Mouse (Mus musculus) hindbrain, embryonic 15.5 days (tissue): ENCODE measurements around the gene Psmd9. TPM values are rescaled to one million over a fixed set of nuclear protein-coding genes. Genes with fewer than 3 reads are reported as not detected.

Experiments
- ATAC-seq: fragments of 200-750 bp; cut with Nextera tagmentation; 2 replicates; pipeline ENCODE4 v1.8.0; 2017; ENCODE audit warnings: low read depth, moderate number of reproducible peaks, moderate TSS enrichment; ENCODE audit not compliant: low FRiP score
- H3K27ac ChIP-seq: fragments of 300-500 bp; sonication (generic); replicated peaks from 2 replicates; pipeline ENCODE4 v1.5.1; 2015; ENCODE audit warnings: mild to moderate bottlenecking, inconsistent platforms
- H3K27me3 ChIP-seq: fragments of 300-500 bp; sonication (generic); 2 replicates; pipeline ENCODE4 v1.6.1; 2015; ENCODE audit warnings: control low read depth, inconsistent platforms
- H3K36me3 ChIP-seq: fragments of 300-500 bp; sonication (generic); 2 replicates; pipeline ENCODE4 v1.6.1; 2015; ENCODE audit warnings: control low read depth, inconsistent platforms
- H3K4me1 ChIP-seq: fragments of 300-500 bp; sonication (generic); replicated peaks from 2 replicates; pipeline ENCODE4 v1.6.1; 2015; ENCODE audit warnings: control low read depth, inconsistent platforms
- H3K4me2 ChIP-seq: fragments of 300-500 bp; sonication (generic); 2 replicates; pipeline ENCODE4 v1.6.1; 2015; ENCODE audit warnings: moderate library complexity, mild to moderate bottlenecking, inconsistent platforms
- H3K4me3 ChIP-seq: fragments of 300-500 bp; sonication (generic); 2 replicates; pipeline ENCODE4 v1.5.1; 2015; ENCODE audit warnings: mild to moderate bottlenecking, inconsistent platforms
- H3K9ac ChIP-seq: fragments of 300-500 bp; sonication (generic); 2 replicates; pipeline ENCODE4 v1.6.1; 2015; ENCODE audit warnings: inconsistent platforms
- H3K9me3 ChIP-seq: fragments of 300-500 bp; sonication (generic); 2 replicates; pipeline ENCODE4 v1.6.1; 2016; ENCODE audit warnings: control low read depth, inconsistent platforms
- WGBS: fragments of 180-500 bp; shearing (Covaris S2); methylation state at CpG from one replicate; pipeline ENCODE4 v1.1.7; 2015; 5-methylcytosine and 5-hydroxymethylcytosine counted together
- polyA plus RNA-seq: library from polyadenylated mRNA; unstranded; fragments of >200 nt; fragmentation: Nextera tagmentation; extraction: Ambion mirVana; gene quantifications from 2 replicates; pipeline ENCODE4 v1.2.1, GENCODE M21; 2015

Psmd9 gene
- polyA plus RNA-seq, 1 experiment from 2014 or later = 75.7 TPM

DNA sequence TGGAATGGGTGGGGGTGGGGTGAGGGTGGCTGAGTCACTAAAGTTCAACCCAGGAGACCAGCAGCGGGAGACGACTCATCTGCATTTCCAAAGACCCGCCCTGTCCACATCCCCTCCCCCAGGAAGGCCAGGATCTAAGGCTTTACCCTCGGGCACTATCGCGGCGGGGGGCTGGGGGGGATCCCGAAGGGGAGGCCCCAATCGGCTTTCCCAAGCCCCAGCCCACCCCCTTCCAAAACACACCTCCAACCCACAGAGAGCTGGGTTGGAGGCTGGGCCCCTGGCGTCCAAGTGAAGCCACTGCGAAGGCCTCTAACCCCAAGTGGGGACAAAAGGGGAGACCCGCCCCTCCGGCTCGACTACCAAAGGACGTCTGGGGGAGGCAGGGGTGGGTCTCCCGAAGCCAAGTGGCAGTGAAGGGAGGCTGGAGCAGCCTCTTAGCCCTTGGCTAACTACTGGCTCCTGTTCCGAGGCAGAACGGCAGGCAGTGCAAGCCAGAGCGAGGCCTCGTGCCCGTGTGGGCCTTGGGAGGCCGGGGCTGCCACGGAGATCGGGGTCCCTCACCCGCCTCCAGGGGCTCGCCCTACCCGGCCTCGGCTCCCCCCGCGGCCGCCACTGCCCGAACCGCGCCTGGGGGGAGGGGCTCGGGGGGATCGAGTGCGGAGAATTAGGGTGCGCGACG lies 30.8 kb upstream of the Psmd9 start:
- H3K9me3 ChIP-seq = no peaks in the 10 kb centered on the region
- no peaks in the 10 kb centered on the region for H3K36me3 ChIP-seq
- peak overlapping the region; percentile 99 for H3K4me2 ChIP-seq
- peak overlapping the region; percentile 94 for H3K4me3 ChIP-seq
- H3K27me3 ChIP-seq = no peaks in the 10 kb centered on the region
- H3K27ac ChIP-seq = peak overlapping the region; percentile 100
- WGBS = under 1% methylated on average over 38 of the region's 40 CpGs
- H3K9ac ChIP-seq = peak overlapping the region; percentile 100
- ATAC-seq = no peak; the same call in 1 of the 2 replicates
- peaks cover 51% of the 10 kb centered on the region for H3K4me1 ChIP-seq

DNA sequence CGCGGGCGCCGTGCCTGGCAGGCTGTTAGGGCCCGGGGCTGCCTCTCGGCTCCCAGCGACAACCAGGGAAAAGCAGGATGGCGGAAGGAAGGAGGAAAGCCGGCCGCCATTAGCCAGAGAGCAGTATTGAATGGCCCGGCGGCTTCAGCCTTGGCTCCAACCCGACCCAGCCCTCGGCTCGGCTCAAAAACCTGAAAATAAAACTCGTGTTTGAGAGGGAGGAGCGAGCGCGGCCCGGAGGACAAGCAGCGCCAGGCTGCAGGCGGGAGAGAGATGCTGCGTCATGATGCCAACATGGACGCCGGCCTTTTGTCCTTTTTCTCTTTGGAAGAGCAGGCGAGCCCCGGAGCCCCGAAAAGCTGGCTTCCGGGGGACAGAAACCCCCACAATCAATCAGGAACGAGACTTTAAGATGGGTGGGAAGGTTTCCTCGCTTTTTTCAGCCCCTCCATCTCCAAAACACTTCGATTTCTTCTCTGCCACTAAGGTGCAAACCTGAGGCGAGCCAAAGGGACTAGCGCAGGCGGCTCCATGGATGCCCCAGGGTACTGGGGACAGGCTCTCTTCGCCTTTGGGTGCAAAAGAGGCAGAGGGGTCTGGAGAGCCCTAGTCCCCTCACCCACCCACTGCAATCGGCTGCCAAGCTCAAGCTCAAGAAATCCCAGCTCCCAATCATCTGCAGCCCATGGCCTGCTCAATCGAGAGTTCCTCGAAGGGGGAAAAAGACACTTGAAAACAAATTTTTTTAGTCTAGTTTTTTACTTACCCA lies 30.1 kb upstream of the Psmd9 start:
- ATAC-seq = 0 out of 2 replicates have a peak, but pooled peaks have one; percentile 1
- Histone ChIP-seq H3K4me3 (peak overlapping the region; percentile 94), H3K9ac (peak overlapping the region; percentile 100), H3K9me3 (no peaks in the 10 kb centered on the region), H3K27me3 (no peaks in the 10 kb centered on the region), H3K4me1 (peaks cover 49% of the 10 kb centered on the region), H3K4me2 (peak overlapping the region; percentile 99), H3K36me3 (no peaks in the 10 kb centered on the region), H3K27ac (peak overlapping the region; percentile 100)
- WGBS = under 1% methylated on average over 39 of the region's 39 CpGs

DNA sequence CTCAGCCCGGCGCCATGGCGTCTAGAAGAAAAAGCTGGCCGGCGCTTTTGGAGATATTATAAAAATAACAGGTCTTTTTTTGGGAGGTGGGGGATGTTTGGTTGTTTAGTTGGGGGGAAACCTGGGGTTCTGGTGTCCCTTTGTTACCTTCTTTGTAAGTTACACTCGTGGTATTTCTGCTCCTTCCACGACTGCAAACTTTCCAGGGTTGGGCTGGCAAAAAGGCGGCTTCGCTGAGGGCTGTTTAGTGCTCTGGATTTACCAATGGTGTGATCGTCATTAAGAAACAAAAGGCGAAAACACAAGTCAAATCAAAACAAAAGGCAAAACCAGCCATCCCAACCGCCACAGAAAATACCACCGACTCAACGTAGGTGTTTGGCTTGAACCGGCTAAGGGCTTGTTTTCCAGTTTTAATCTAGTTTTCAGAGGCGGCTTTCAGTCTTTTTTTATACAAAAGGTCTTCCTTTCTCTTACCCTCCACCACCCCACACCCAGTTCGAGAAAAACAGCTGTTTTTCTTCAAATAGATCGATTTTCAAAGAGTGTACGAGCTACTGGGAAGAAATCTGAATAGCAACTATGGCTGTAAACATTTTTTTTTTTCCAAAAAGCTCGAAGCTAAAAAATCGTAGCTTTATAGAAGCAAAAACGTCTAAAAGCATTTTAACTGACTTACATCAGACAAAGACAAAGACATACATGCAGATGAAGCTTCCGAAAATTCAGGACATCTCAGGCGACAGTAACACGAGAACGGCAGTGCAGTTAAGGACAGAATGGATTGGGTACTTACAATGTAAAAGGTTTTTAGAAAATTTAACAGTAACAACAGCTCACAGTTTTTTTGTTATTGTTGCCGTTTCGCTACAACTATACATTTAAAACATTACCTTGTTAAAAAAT lies 29.2 kb upstream of the Psmd9 start:
- ATAC-seq = no peak
- Histone ChIP-seq H3K9ac (peak overlapping the region; percentile 100), H3K4me3 (peak overlapping the region; percentile 94), H3K27ac (peak overlapping the region; percentile 100), H3K9me3 (no peaks in the 10 kb centered on the region), H3K4me2 (peak overlapping the region; percentile 99), H3K4me1 (peaks cover 49% of the 10 kb centered on the region), H3K36me3 (no peaks in the 10 kb centered on the region), H3K27me3 (no peaks in the 10 kb centered on the region)
- under 1% methylated on average over 28 of the region's 28 CpGs for WGBS

DNA sequence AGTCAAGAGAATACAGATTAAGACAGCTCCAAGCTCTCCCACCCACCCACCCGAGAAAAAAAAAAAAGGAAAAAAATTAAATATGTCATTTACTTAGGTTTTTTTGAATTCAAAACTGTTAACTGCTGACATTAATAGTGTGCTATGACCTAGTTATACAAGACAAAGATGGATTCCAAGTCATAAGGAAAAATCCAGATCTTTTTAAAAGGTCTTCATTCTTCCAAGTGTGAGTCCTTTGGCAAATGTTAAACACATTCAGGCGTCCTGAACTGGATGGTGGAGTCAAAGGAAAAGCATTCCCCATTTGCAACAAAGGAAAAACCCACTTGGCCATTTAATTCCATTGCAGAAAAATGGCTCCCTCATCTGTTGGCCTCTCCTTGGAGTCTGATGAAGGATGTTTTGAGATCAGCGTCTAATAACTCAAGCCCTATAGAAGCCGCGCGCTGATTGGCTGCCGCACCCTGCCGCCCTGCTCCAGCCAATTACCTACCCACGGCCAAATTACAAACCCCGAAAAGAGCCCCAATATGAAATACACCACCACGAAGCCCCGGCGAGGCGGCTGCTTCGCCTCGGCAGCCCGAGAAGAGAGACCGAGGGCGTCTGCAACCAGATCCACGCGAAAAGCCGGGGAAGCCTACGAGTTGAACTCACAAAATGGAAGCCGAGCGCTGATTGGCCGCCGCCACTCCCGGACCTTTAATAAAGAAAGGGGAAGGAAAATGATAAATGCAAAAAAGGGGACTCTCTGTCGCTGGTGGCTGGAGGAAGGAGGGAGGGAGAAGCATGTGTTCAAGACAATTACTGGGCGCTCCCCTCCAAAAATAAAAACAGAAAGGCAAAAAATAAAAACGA lies 28.3 kb upstream of the Psmd9 start:
- Histone ChIP-seq H3K27me3 (no peaks in the 10 kb centered on the region), H3K9ac (peak overlapping the region; percentile 100), H3K9me3 (no peaks in the 10 kb centered on the region), H3K27ac (peak overlapping the region; percentile 100), H3K4me3 (peak overlapping the region; percentile 94), H3K36me3 (no peaks in the 10 kb centered on the region), H3K4me2 (peak overlapping the region; percentile 99), H3K4me1 (peaks cover 49% of the 10 kb centered on the region)
- peak; percentile 73 for ATAC-seq
- under 1% methylated on average over 31 of the region's 31 CpGs for WGBS

DNA sequence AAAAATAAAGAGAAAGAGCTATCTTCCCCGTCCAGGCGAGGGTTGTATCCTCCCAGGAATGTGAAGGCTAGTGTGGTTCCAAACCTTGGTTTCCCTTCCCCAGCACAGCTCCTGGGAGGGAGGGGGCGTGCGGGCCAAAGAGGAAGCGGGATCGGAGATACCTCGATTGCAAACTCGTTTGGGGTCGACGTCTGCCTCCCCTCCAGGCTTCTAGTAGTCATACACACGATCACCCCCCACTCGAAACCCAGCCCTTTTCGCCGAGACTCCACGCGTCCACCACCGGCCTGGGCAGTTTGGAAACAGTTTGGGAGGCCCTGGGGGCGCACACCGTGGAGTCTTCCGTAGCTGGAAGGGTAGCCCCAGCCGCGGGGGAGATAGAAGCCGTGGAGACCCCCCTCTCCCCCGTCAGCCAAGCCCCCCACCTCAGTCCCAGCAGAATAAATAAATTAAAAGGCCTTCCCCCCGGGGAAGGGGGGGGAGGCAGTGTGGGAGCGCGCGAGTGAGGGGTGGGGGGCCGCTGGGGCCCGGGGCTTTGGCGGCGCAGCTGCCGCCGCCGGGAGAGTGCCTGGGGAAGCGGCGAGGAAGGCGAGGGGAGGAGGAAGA lies 27.6 kb upstream of the Psmd9 start:
- peak; percentile 5; the same call in 1 of the 2 replicates for ATAC-seq
- H3K4me2 ChIP-seq = peak overlapping the region; percentile 99

DNA sequence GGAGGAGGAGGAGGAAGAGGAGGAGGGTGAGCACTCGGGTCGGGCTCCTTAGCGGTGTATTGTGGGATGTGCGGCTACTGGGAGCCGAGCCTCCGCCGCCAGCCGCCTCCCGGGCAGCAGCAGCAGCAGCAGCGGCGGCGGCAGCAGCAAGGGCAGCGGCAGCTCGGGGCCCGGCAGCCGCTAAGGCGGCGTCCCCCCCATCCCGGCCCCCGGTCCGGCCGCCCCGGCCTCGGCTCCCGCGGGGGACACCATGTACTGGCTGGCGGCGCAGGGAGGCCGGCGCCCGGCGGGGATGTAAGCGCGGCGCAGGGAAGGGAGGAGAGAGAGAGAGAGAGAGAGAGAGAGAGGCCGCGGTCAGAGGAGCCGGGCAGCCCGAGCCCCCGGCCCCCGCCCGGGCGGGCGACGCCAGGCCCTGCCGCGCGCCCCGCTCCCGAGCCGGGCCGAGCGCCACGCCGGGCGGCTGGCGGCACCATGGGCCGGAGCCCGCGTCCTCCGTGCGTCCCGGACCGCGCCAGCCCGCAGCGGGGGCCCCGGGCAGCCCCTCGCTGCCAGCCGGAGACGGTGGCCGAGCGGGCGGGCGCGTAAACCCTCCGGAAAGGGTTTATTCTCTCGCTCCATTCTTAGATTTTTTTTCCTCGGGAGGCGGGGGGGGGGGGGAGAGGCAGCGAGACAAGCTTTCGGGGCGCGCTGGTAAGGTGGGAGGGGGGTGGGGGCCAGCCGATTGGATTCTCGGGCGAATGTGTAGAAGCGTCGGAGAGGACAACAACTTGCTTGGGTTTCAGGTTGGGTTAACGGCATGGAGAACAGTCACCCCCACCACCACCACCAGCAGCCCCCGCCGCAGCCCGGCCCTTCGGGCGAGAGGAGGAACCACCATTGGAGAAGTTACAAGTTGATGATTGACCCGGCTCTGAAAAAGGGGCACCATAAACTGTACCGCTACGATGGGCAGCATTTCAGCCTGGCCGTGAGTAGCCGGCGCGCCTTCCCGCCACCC lies 26.8 kb upstream of the Psmd9 start, which contains the start of gene Setd1b:
Gene Setd1b, plus strand, starts transcription at position 33 of the 997 bp plus-strand sequence.
- H3K27me3 ChIP-seq = no peaks in the 10 kb centered on the region
- peak; percentile 12; the same call in 1 of the 2 replicates for ATAC-seq
- no peaks in the 10 kb centered on the region for H3K9me3 ChIP-seq
- H3K4me2 ChIP-seq = peak within 1 kb of the TSS; percentile 99
- H3K36me3 ChIP-seq = peaks cover 9% of the 10 kb centered on the region; the same call in 1 of the 2 replicates
- peaks cover 43% of the 10 kb centered on the region for H3K4me1 ChIP-seq
- peak within 1 kb of the TSS; percentile 94 for H3K4me3 ChIP-seq
- peak within 1 kb of the TSS; percentile 100 for H3K9ac ChIP-seq
- H3K27ac ChIP-seq = peak within 1 kb of the TSS; percentile 100
- WGBS = under 1% methylated on average over 50 of the region's 103 CpGs

More for the DNA sequence above, 27.6 kb upstream of the Psmd9 start:
- Histone ChIP-seq H3K9ac (peak overlapping the region; percentile 100), H3K36me3 (peaks cover 4% of the 10 kb centered on the region; the same call in 1 of the 2 replicates), H3K9me3 (no peaks in the 10 kb centered on the region), H3K27ac (peak overlapping the region; percentile 100), H3K27me3 (no peaks in the 10 kb centered on the region), H3K4me3 (peak overlapping the region; percentile 94), H3K4me1 (peaks cover 49% of the 10 kb centered on the region)
- under 1% methylated on average over 28 of the region's 38 CpGs for WGBS

DNA sequence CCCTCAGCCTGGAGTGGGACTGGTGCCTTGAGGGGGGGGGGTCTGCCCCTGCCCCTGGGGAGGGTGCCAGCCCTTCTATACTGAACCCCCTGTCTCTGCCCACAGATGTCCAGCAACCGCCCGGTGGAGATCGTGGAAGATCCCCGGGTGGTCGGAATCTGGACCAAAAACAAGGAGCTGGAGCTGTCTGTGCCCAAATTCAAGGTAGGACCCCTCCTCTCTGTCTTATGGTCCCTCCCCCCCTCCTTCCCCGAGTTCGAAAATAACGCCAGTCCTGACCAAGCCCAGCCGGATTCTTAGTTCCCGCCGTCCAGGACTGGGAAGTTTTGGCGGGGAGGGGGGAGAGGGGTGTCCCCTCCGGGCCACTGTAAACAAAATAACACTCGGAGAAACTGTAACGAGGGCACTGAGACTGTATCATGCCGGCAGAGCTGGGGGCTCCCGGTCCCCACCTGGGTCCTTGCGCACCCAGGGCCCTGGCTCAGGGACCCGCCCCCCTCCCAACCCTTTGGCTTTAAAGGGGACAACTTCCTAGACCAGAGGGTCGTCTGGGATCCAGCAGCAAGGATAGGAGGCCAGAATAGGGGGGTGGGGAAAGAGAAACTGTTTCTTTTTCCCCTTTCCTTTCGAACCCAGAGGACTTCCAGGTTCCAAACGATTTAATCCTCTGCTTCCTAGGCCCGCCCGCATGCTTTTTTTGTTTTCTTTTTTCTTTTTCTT lies 25.8 kb upstream of the Psmd9 start:
- Histone ChIP-seq H3K27me3 (no peaks in the 10 kb centered on the region), H3K9me3 (no peaks in the 10 kb centered on the region), H3K9ac (peak overlapping the region; percentile 100), H3K4me1 (peaks cover 41% of the 10 kb centered on the region), H3K4me3 (peak overlapping the region; percentile 94), H3K36me3 (peaks cover 15% of the 10 kb centered on the region), H3K27ac (peak overlapping the region; percentile 100), H3K4me2 (peak overlapping the region; percentile 99)
- WGBS = 2% methylated on average over 24 of the region's 24 CpGs
- ATAC-seq = no peak

DNA sequence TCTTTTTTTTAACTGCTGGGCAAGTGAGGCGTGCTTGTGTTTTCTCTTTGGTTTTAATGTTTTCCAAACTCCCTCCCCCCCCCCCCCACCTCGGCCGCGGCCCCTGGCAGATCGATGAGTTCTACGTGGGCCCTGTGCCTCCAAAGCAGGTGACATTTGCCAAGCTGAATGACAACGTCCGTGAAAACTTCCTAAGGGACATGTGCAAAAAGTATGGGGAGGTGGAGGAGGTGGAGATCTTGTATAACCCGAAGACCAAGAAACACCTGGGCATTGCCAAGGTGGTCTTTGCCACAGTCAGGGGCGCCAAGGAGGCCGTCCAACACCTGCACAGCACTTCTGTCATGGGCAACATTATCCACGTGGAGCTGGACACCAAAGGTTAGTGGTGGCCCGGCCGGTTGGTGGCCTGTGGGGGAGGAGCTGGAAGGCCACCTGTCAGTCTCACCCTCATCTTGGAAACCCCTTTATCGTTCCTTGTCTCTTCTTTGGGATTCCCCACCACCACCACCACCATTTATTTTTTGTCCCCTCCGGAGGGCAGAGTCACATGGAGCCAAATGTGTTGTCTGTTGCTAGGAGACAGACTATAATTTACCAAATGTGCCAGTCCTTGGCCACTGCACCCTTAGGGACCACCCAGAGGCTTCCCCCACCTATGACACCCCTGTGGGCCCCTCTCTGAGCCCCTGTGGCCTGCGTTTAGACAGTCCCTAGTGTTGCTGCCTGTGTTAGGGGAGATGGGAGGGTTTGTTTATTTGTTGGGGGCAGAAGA lies 25.1 kb upstream of the Psmd9 start:
- Histone ChIP-seq H3K36me3 (peaks cover 19% of the 10 kb centered on the region), H3K9me3 (no peaks in the 10 kb centered on the region), H3K4me1 (peaks cover 49% of the 10 kb centered on the region), H3K9ac (peak overlapping the region; percentile 100), H3K27ac (peak overlapping the region; percentile 100; the same call in 1 of the 2 replicates), H3K27me3 (no peaks in the 10 kb centered on the region), H3K4me3 (peak overlapping the region; percentile 94), H3K4me2 (peak overlapping the region; percentile 99)
- WGBS = 3% methylated on average over 17 of the region's 17 CpGs
- no peak for ATAC-seq
